Mouse (Mus musculus) hindbrain, postnatal 0 days (tissue): ENCODE measurements at regions not wholly inside any gene's neighbourhood (a gene's known extent, or its start where the extent isn't known, plus 50 kb on each side); places are given as distances from the start of the nearest gene placed in this dataset.

Source experiments
- ATAC-seq: fragments of 200-750 bp; cut with Nextera tagmentation; 2 replicates; pipeline ENCODE4 v1.8.0; 2017; ENCODE audit warnings: mild to moderate bottlenecking, moderate TSS enrichment, moderate library complexity
- DNase-seq: peaks from one replicate; pipeline ENCODE4 v3.0.0-alpha.2; 2015; ENCODE audit warnings: low spot score
- H3K27ac ChIP-seq: fragments of 300-500 bp; sonication (generic); 2 replicates; pipeline ENCODE4 v1.5.1; 2014; ENCODE audit warnings: mild to moderate bottlenecking
- H3K27me3 ChIP-seq: fragments of 300-500 bp; sonication (generic); 2 replicates; pipeline ENCODE4 v1.6.1; 2014; ENCODE audit warnings: low read length, mixed read lengths; ENCODE audit not compliant: insufficient read depth
- H3K36me3 ChIP-seq: fragments of 300-500 bp; sonication (generic); 2 replicates; pipeline ENCODE4 v1.6.1; 2014; ENCODE audit warnings: low read length, mixed read lengths; ENCODE audit not compliant: insufficient read depth
- H3K4me1 ChIP-seq: fragments of 300-500 bp; sonication (generic); 2 replicates; pipeline ENCODE4 v1.6.1; 2014; ENCODE audit warnings: antibody characterized with exemption, low read length, mixed read lengths; ENCODE audit not compliant: insufficient read depth
- H3K4me2 ChIP-seq: fragments of 300-500 bp; sonication (generic); 2 replicates; pipeline ENCODE4 v1.6.1; 2014; ENCODE audit warnings: low read depth, mild to moderate bottlenecking, low read length, moderate library complexity, mixed read lengths
- H3K4me3 ChIP-seq: fragments of 300-500 bp; sonication (generic); 2 replicates; pipeline ENCODE4 v1.5.1; 2014; ENCODE audit warnings: low read length
- H3K9ac ChIP-seq: fragments of 300-500 bp; sonication (generic); replicated peaks from 2 replicates; pipeline ENCODE4 v1.6.1; 2014; ENCODE audit warnings: mild to moderate bottlenecking, low read length, moderate library complexity, mixed read lengths
- H3K9me3 ChIP-seq: fragments of 300-500 bp; sonication (generic); 2 replicates; pipeline ENCODE4 v1.6.1; 2016; ENCODE audit warnings: low read length, mixed read lengths
- CTCF ChIP-seq: IDR thresholded peaks from 2 replicates; pipeline ENCODE4 v1.5.1; 2016; ENCODE audit warnings: antibody characterized with exemption, control low read depth, low read depth
- WGBS: fragments of 180-500 bp; shearing (Covaris S2); extraction: QIAGEN DNeasy Blood & Tissue Kit; methylation state at CpG from one replicate; pipeline ENCODE4 v1.1.7; 2014; 5-methylcytosine and 5-hydroxymethylcytosine counted together

DNA sequence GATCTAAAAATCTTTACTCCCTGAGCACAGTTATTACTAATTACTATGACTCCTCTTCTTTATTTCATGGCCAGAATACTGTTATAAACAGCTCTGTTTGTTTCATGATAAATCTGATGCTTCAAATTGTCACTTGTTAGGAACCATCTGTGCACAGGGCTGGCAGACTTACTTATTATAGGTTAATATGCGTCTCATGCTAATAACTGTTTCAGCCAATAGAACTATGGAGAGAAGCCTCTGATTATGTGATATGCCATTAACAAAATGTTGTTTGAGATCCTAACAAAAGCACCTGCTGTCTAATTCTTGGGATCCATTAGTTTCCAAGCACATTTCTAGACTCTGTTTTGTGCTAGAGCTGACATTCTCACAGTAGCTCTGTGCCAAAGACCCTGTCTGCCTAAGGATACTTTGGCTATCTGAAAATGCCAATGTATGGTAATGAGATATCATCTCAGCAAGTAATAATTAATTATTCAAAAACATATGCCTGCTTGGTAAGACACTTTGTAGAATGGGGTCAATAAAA is 318.1 kb downstream of the Grb14 start:
- no peak for TF ChIP-seq CTCF
- no peaks in the 10 kb centered on the region for H3K36me3 ChIP-seq
- H3K9me3 ChIP-seq: no peaks in the 10 kb centered on the region
- H3K4me1 ChIP-seq: no peaks in the 10 kb centered on the region
- H3K27ac ChIP-seq: no peak overlapping the region
- H3K9ac ChIP-seq: no peak overlapping the region
- no peak overlapping the region for H3K4me2 ChIP-seq
- 49% methylated on average over 1 of the region's 1 CpGs for WGBS
- H3K27me3 ChIP-seq: no peaks in the 10 kb centered on the region
- DNase-seq (no peak), ATAC-seq (no peak)
- H3K4me3 ChIP-seq: no peak overlapping the region

DNA sequence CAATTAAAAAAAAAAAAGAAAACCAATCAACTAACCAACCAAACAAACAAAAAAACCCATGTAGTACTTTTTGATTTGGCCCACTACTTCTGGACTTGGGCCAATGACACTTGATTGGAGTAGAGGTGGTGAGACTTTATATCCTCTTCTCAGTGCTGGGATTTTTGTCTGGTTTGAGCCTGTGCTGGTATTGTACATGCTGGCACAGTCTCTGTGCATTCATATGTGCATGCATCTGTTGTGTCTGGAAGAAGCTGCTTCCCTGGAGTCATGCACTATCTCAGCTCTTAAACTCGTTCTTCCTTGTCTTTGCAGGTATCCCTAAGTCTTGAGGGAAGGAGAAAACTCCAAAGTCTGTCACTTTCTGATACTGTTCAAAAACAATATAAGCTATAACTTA is 328.8 kb downstream of the Grb14 start:
- no peaks in the 10 kb centered on the region for H3K4me1 ChIP-seq
- H3K27me3 ChIP-seq: no peaks in the 10 kb centered on the region
- H3K36me3 ChIP-seq: no peaks in the 10 kb centered on the region
- H3K4me3 ChIP-seq: no peak overlapping the region
- no peak for TF ChIP-seq CTCF
- no peaks in the 10 kb centered on the region for H3K9me3 ChIP-seq
- no peak overlapping the region for H3K27ac ChIP-seq
- ATAC-seq (no peak), DNase-seq (no peak)
- 67% methylated on average over 1 of the region's 1 CpGs for WGBS
- H3K4me2 ChIP-seq: no peak overlapping the region
- no peak overlapping the region for H3K9ac ChIP-seq

DNA sequence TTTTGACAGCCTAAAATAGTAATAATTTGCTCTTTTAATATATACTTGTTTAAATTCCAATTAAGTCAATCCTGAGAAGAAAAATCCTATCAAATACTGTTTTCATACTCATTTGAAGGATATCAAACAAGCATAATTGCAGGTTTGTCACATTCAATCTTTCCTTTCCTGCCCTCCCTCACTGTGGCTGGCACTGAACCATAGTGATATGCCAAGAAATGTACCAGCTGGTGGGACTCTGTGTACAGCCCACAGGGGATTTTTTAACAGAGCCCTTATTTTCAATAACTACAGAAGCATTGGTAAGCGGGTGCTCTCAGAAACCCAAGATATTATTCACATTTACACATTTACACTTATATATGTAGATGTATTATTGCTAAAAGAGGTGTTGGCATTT is 333.3 kb downstream of the Grb14 start:
- no peak overlapping the region for H3K9ac ChIP-seq
- WGBS: 51% methylated on average over 1 of the region's 1 CpGs

DNA sequence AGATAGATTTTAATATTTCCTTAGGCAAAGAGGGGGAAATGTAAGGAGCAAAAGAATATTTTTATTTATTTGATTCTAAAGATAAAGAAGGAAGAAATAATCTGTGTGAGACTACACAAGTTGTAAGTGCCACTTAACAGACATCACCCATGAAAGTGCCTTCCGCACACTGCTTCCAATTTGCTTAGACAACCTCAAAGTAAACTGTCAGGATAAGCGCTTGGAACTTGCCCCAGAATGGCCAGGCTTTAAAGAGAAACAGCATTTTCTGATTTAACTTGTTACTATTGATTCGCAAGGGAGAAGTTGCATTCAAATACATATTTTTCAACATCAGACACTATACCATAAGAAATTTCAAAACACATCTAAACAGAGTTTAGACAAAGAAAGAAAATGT is 333.8 kb downstream of the Grb14 start:
- Histone ChIP-seq H3K27me3 (no peaks in the 10 kb centered on the region), H3K4me2 (no peak overlapping the region), H3K36me3 (no peaks in the 10 kb centered on the region), H3K27ac (no peak overlapping the region), H3K9ac (no peak overlapping the region), H3K4me1 (no peaks in the 10 kb centered on the region), H3K9me3 (no peaks in the 10 kb centered on the region), H3K4me3 (no peak overlapping the region)
- no peak for TF ChIP-seq CTCF
- ATAC-seq (no peak), DNase-seq (peak; percentile 14)
- 62% methylated on average over 3 of the region's 3 CpGs for WGBS

More for the DNA sequence above, 333.3 kb downstream of the Grb14 start:
- DNase-seq: peak; percentile 72
- no peak overlapping the region for H3K4me2 ChIP-seq
- TF ChIP-seq CTCF: no peak
- no peaks in the 10 kb centered on the region for H3K4me1 ChIP-seq
- no peaks in the 10 kb centered on the region for H3K36me3 ChIP-seq
- no peak overlapping the region for H3K27ac ChIP-seq
- H3K4me3 ChIP-seq: no peak overlapping the region
- no peaks in the 10 kb centered on the region for H3K9me3 ChIP-seq
- no peaks in the 10 kb centered on the region for H3K27me3 ChIP-seq
- ATAC-seq: peak; percentile 51; the same call in 1 of the 2 replicates

DNA sequence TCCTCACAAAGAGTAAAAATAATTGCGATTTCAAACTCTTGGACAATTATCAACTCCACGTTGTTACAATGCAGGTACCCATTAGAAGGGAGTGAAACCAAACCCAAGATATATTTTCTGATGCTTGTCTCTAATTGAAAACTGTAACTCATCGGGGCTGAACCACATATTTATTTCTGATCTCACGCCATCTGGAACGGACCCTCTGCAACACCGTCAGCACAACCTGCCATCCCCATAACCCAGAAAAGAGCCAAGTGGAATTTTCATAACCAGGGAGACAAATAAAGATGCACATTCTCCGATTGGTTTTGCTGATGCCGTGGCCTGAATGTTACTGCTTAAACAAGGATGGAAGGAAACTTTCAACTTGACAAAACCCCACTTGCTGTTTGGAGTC is 338.0 kb downstream of the Grb14 start:
- H3K4me1 ChIP-seq: no peaks in the 10 kb centered on the region
- H3K27me3 ChIP-seq: no peaks in the 10 kb centered on the region
- H3K36me3 ChIP-seq: no peaks in the 10 kb centered on the region
- no peak overlapping the region for H3K9ac ChIP-seq
- no peak overlapping the region for H3K4me2 ChIP-seq
- peak; percentile 3 for DNase-seq
- H3K4me3 ChIP-seq: no peak overlapping the region
- no peak for TF ChIP-seq CTCF
- H3K27ac ChIP-seq: no peak overlapping the region
- no peak for ATAC-seq
- 67% methylated on average over 8 of the region's 8 CpGs for WGBS
- H3K9me3 ChIP-seq: no peaks in the 10 kb centered on the region

DNA sequence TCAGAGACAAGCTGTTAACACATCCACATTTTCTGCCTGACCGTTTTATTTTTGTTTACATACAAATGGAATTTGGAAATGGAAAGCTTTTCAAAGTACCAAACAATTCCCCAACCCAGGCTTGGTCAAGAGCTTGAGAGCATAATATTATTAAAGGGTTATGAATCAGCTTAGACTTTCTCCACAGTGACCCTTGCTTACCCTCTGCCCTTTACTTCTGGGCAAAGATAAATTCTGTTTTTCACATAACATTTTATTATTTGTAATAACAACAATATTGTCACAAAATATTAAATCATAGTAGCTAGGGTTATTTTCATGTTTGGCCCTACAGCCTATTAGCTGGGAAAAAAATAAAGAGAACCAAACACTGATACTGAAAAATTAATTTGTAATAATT is 375.2 kb downstream of the Grb14 start:
- WGBS: 78% methylated on average over 1 of the region's 1 CpGs
- ATAC-seq: no peak
- Histone ChIP-seq H3K9ac (no peak overlapping the region), H3K4me3 (no peak overlapping the region), H3K27me3 (no peaks in the 10 kb centered on the region), H3K27ac (no peak overlapping the region), H3K4me2 (no peak overlapping the region), H3K36me3 (no peaks in the 10 kb centered on the region), H3K4me1 (no peaks in the 10 kb centered on the region), H3K9me3 (no peaks in the 10 kb centered on the region)
- TF ChIP-seq CTCF: no peak
- DNase-seq: no peak

DNA sequence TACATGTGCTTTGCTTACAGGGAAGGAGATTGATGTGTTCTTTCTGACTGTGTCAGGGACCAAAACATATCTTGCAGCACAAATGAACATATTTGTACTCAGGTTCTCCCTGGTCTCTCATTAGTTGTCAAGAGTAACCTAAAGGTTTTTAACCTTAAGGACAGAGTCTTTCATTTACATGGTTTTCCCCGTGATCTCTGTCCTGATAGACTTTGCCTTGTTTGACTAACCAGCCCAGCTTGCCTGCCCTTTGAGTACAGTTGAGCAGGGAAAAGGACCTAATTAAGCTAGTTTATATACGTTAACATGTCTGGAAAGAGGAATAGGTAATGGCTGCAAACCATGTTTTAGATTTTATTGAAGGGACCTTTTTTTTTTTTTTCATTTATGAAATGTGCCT is 407.9 kb downstream of the Grb14 start:
- no peak overlapping the region for H3K27ac ChIP-seq
- H3K9me3 ChIP-seq: no peaks in the 10 kb centered on the region
- 80% methylated on average over 2 of the region's 2 CpGs for WGBS
- H3K36me3 ChIP-seq: no peaks in the 10 kb centered on the region
- H3K9ac ChIP-seq: no peak overlapping the region
- H3K4me1 ChIP-seq: no peaks in the 10 kb centered on the region
- H3K4me3 ChIP-seq: no peak overlapping the region
- DNase-seq: no peak
- no peaks in the 10 kb centered on the region for H3K27me3 ChIP-seq
- TF ChIP-seq CTCF: no peak
- H3K4me2 ChIP-seq: no peak overlapping the region
- ATAC-seq: no peak
